21 mouse cellular contexts compared by ENCODE assay signal in the genomic region with DNA sequence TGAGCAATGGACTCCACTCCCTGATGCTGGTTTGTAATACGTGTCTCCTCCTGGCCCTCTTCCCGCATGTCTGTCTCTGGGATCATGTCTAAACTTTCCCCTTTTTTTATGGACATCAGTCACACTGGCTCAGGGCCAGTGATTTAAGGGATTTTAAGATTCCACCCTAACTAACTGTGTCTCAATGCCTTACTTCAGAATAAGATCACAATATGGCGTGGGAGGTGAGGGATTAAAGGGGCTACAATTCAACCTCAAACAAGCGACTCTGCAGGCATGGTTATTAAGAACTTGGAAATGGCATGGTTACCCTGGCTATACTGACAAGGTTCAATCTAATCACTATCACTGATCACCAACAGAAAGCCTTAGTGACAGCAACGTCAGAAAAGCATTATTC.
DNase-seq lines count a peak whose midpoint lies in the region; ATAC-seq and TF ChIP-seq lines count a peak whose summit lies in the region.
"Had no signal": no experiment of that assay in that cellular context is flagged by ENCODE, and none has a peak within 500 bp of the region (broad histone marks: within the 10 kb centered on the region; RNA-seq: fewer than 3 reads in every experiment).

No protein-coding gene starts in this region.

- peak; percentile 45 for DNase-seq in midbrain, embryonic 11.5 days (ENCODE audit: low spot score, missing footprints)
- DNase-seq in fat pad, adult 2 months (ENCODE audit: extremely low read depth, low read depth, low spot score), result peak; percentile 83
- DNase-seq in gonadal fat pad, adult 2 months (ENCODE audit: low read depth), result peak; percentile 71
- DNase-seq in layer of hippocampus, adult 2 months (ENCODE audit: low spot score in 2 of 2), result no peak
- DNase-seq: adrenal gland, adult 2 months; adrenal gland, adult 8-10 months; adrenal gland, postnatal 10 days; adrenal gland, postnatal 14 days; adrenal gland, postnatal 25 days; adrenal gland, postnatal 36 days; B cell, adult 2 months; cerebellum, adult 11 months; cerebellum, adult 11-12 months; cerebellum, adult 18-20 months had no signal

- 42% methylated on average over 5 of the region's 5 CpGs for WGBS in midbrain, embryonic 11.5 days
- 28% methylated on average over 5 of the region's 5 CpGs for WGBS in midbrain, embryonic 16.5 days
- WGBS in forebrain, embryonic 12.5 days, result 52% methylated on average over 5 of the region's 5 CpGs

- H3K4me2 ChIP-seq in midbrain, embryonic 11.5 days, result no peak overlapping the region
- no peak overlapping the region for H3K4me2 ChIP-seq in midbrain, embryonic 16.5 days (ENCODE audit: low read length)
- H3K4me2 ChIP-seq in forebrain, embryonic 12.5 days, result no peak overlapping the region

- no peaks in the 10 kb centered on the region for H3K36me3 ChIP-seq in midbrain, embryonic 11.5 days (ENCODE audit: control insufficient read depth, insufficient read depth, low read length)
- no peaks in the 10 kb centered on the region for H3K36me3 ChIP-seq in midbrain, embryonic 16.5 days (ENCODE audit: control insufficient read depth, insufficient read depth, low read length)
- H3K36me3 ChIP-seq in forebrain, embryonic 12.5 days (replicated peaks), result no peaks in the 10 kb centered on the region
- H3K36me3 ChIP-seq: G1E had no signal

- H3K4me1 ChIP-seq in midbrain, embryonic 11.5 days (ENCODE audit: control insufficient read depth, insufficient read depth, low read length), result no peaks in the 10 kb centered on the region
- no peaks in the 10 kb centered on the region; the same call in 1 of the 2 replicates for H3K4me1 ChIP-seq in midbrain, embryonic 16.5 days (ENCODE audit: control insufficient read depth, insufficient read depth, low read length)
- H3K4me1 ChIP-seq in forebrain, embryonic 12.5 days, result peaks cover 12% of the 10 kb centered on the region

- no peaks in the 10 kb centered on the region for H3K9me3 ChIP-seq in midbrain, embryonic 11.5 days (ENCODE audit: control insufficient read depth, low read length)
- no peaks in the 10 kb centered on the region for H3K9me3 ChIP-seq in midbrain, embryonic 16.5 days (replicated peaks; ENCODE audit: control insufficient read depth, low read length, poor library complexity, severe bottlenecking)
- no peaks in the 10 kb centered on the region for H3K9me3 ChIP-seq in forebrain, embryonic 12.5 days
- H3K9me3 ChIP-seq: G1E had no signal

- H3K27ac ChIP-seq in midbrain, embryonic 11.5 days (ENCODE audit: low read depth, low read length), result no peak overlapping the region
- H3K27ac ChIP-seq in midbrain, embryonic 16.5 days (ENCODE audit: low read length), result no peak overlapping the region
- H3K27ac ChIP-seq in layer of hippocampus, adult 2 months, result no peak overlapping the region
- H3K27ac ChIP-seq in forebrain, embryonic 12.5 days, result no peak overlapping the region

- no peak overlapping the region for H3K9ac ChIP-seq in midbrain, embryonic 11.5 days (ENCODE audit: low read length)
- H3K9ac ChIP-seq in midbrain, embryonic 16.5 days (ENCODE audit: low read depth, low read length), result no peak overlapping the region
- no peak overlapping the region for H3K9ac ChIP-seq in forebrain, embryonic 12.5 days

- no peaks in the 10 kb centered on the region; the same call in none of the 2 replicates for H3K27me3 ChIP-seq in midbrain, embryonic 11.5 days (ENCODE audit: control insufficient read depth, insufficient read depth, low read length)
- no peaks in the 10 kb centered on the region for H3K27me3 ChIP-seq in midbrain, embryonic 16.5 days (ENCODE audit: control insufficient read depth, insufficient read depth, low read depth, low read length)
- H3K27me3 ChIP-seq in forebrain, embryonic 12.5 days, result peaks cover 18% of the 10 kb centered on the region
- H3K27me3 ChIP-seq: CH12.LX, Patski had no signal

- no peak for TF ChIP-seq CTCF in layer of hippocampus, adult 2 months (conservative IDR thresholded peaks at IDR 0.05)

- no peak for ATAC-seq in midbrain, embryonic 11.5 days (ENCODE audit: low FRiP score)
- ATAC-seq in midbrain, embryonic 16.5 days, result no peak
- no peak for ATAC-seq in forebrain, embryonic 12.5 days (ENCODE audit: low FRiP score)
- ATAC-seq: activated CD4-positive, CD25-positive, alpha-beta regulatory T cell, adult 4 months; CD4-positive, CD25-positive, alpha-beta regulatory T cell, adult 4 months; Patski had no signal

- H3K4me3 ChIP-seq in midbrain, embryonic 11.5 days (ENCODE audit: low read depth, low read length), result no peak overlapping the region
- H3K4me3 ChIP-seq in midbrain, embryonic 16.5 days (ENCODE audit: low read depth, low read length), result no peak overlapping the region
- no peak overlapping the region for H3K4me3 ChIP-seq in layer of hippocampus, adult 2 months
- no peak overlapping the region for H3K4me3 ChIP-seq in forebrain, embryonic 12.5 days (replicated peaks)

Comparison
In these comparisons a context has a peak if more than half of its experiments do, and no peak if none do; other contexts are left out.
1. DNase-seq: peak in midbrain, embryonic 11.5 days (single experiment), fat pad, adult 2 months (single experiment) and gonadal fat pad, adult 2 months (single experiment); none in layer of hippocampus, adult 2 months (0 of 2).